Mouse (Mus musculus) lung, postnatal 25 days (tissue): Measurements from ENCODE around the gene Fam19a5.

ENCODE experiments used
- DNase-seq: peaks from one replicate; pipeline ENCODE4 v3.0.0; 2022; ENCODE audit warnings: low spot score

Gene Fam19a5

GRCm38 (mm10) chr15:87543599-87544338 lies at the start of gene Fam19a5:
Fam19a5 (plus strand) TSS chr15:87544299.
- no peak for DNase-seq

- DNase-seq, result no peak
Observed at GRCm38 (mm10) chr15:87501737-87502136, 42.4 kb upstream of the Fam19a5 start.

GRCm38 (mm10) chr15:87507349-87507748 lies 36.8 kb upstream of the Fam19a5 start:
- DNase-seq, result no peak

- no peak for DNase-seq
Observed at GRCm38 (mm10) chr15:87510886-87511285, 33.2 kb upstream of the Fam19a5 start.

GRCm38 (mm10) chr15:87518161-87518560 lies 25.9 kb upstream of the Fam19a5 start:
- no peak for DNase-seq

GRCm38 (mm10) chr15:87529271-87529670 lies 14.8 kb upstream of the Fam19a5 start:
- no peak for DNase-seq

GRCm38 (mm10) chr15:87541656-87542055 lies 2.4 kb upstream of the Fam19a5 start:
- DNase-seq, result no peak

GRCm38 (mm10) chr15:87544401-87545129 lies 466 bp downstream of the Fam19a5 start:
- peak; percentile 0 for DNase-seq

- no peak for DNase-seq
Observed at GRCm38 (mm10) chr15:87545130-87545642, 1.1 kb downstream of the Fam19a5 start.

- no peak for DNase-seq
Observed at GRCm38 (mm10) chr15:87545731-87546360, 1.7 kb downstream of the Fam19a5 start.

GRCm38 (mm10) chr15:87547022-87547421 lies 2.9 kb downstream of the Fam19a5 start:
- no peak for DNase-seq

- DNase-seq, result no peak
Observed at GRCm38 (mm10) chr15:87549724-87550123, 5.6 kb downstream of the Fam19a5 start.

- no peak for DNase-seq
Observed at GRCm38 (mm10) chr15:87550756-87551155, 6.7 kb downstream of the Fam19a5 start.

- no peak for DNase-seq
Observed at GRCm38 (mm10) chr15:87551556-87551955, 7.5 kb downstream of the Fam19a5 start.

GRCm38 (mm10) chr15:87555811-87556210 lies 11.7 kb downstream of the Fam19a5 start:
- DNase-seq, result no peak

- DNase-seq, result no peak
Observed at GRCm38 (mm10) chr15:87564331-87564730, 20.2 kb downstream of the Fam19a5 start.

- DNase-seq, result no peak
Observed at GRCm38 (mm10) chr15:87566040-87566929, 22.2 kb downstream of the Fam19a5 start.

GRCm38 (mm10) chr15:87570182-87570581 lies 26.1 kb downstream of the Fam19a5 start:
- no peak for DNase-seq

- no peak for DNase-seq
Observed at GRCm38 (mm10) chr15:87579861-87580260, 35.8 kb downstream of the Fam19a5 start.

- no peak for DNase-seq
Observed at GRCm38 (mm10) chr15:87583921-87584621, 40.0 kb downstream of the Fam19a5 start.

- no peak for DNase-seq
Observed at GRCm38 (mm10) chr15:87590975-87591374, 46.9 kb downstream of the Fam19a5 start.
